Mouse (Mus musculus): ENCODE measurements around the gene Olfr938.

Olfr938 gene

DNA sequence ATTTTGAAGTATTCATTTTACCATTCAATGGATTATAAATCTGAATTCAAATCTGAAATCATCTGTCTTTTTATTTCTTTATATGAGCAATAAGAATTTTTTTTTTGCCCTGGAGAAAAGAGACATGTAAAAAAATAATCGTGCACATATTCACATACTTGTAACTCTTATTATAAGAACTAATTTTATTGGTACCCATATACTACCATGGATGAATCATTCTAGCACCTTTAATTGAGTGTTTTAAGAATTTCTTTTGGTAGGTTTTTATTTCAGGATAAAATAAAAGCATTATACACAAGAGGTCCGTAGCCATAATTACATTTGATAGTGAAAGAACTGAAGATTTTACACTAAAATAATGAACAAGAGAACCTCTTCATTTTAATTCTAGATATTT lies at the start of gene Olfr938:
TSS of gene Olfr938 (minus strand) at position 101 of the 400 bp plus-strand sequence.
- DNase-seq (ENCODE audit: low spot score in 2 of 2), result no peak

DNA sequence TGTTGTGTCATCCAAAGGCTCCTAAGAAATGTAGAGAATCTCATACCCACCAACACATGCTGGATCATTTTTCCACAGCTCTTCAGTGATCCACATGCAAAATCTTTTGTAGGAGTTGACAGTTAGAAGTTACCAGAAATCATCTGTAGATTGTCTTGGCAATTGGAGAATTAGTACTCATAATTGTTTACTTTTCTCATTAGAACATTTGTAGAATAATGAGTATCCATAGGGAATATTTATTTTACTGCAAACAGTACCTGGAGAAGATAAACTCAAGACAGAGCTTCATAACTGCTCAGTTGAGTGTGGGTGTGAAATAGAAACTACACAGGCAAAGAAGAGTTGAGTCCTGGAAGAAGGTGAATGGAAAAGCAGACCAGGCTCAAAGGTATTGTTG lies 49.1 kb upstream of the Olfr938 start, which contains the start of gene Olfr27:
TSS of gene Olfr27 (plus strand) at position 301 of the 400 bp plus-strand sequence.
- no peak for DNase-seq (ENCODE audit: low spot score in 2 of 2)

DNA sequence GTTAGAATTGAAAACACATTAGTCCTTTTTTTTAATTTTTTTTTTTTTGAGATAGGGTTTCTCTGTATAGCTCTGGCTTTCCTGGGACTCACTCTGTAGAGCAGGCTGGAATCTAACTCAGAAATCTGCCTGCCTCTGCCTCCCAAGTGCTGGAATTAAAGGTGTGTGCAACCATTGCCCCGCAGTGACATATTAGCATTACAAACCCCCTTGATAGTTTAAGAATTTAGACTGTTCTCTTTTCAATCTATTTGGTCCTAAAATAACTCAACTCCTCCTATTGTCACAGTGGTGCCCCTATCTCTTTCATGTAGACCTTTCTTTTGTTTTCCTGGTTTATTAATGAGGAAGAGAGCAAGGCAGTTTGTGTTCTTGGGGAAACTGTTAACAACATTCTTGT lies 48.6 kb upstream of the Olfr938 start:
- DNase-seq (ENCODE audit: low spot score in 2 of 2), result no peak

DNA sequence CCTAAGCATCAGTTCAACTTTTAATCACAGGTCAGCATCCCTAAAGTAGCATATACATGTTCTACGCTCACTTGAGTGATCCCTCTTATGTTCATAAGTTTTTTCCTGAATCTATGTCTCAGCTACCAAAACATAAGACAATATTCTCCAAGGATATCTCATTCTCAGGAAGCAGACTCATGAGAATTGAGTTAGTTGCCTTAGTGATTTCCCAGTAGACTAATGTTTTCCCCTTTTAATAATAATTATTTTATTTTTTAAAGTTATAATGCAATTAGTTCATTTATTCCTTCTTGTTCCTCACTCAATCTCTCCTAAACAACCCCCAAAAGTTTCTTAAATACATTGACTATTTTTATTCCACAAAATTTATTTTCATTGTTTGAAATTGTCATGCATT lies 13.8 kb downstream of the Olfr938 start, which contains the start of gene Olfr937:
TSS of gene Olfr937 (minus strand) at position 101 of the 400 bp plus-strand sequence.
- no peak for DNase-seq (ENCODE audit: low spot score in 2 of 2)

Data from frontal cortex, postnatal 36 days (tissue).